Mouse (Mus musculus) liver, adult 2 months (tissue): Measurements from ENCODE around the gene Foxp1.

Experiments used
- CTCF ChIP-seq: fragments of 200-500 bp; IDR thresholded peaks from 2 replicates; pipeline ENCODE4 v1.5.1; 2011; ENCODE audit warnings: low read depth, low read length, control low read depth
- POLR2A ChIP-seq: fragments of 200-500 bp; IDR thresholded peaks from 2 replicates; pipeline ENCODE4 v1.6.1; 2011; ENCODE audit warnings: low read length, control low read depth; ENCODE audit not compliant: insufficient read depth; ENCODE audit errors: extremely low read depth

GRCm38 (mm10) chr6:99221147-99221546 lies 301.4 kb downstream of the Foxp1 start:
- no peak for TF ChIP-seq CTCF
- no peak for TF ChIP-seq POLR2A
